Comparison of ENCODE assay signal across 1 mouse cellular context in genomic region chr10:40275991-40276390, GRCm38 (mm10).
A peak's percentile ranks its signal among the peaks of the same experiment; 100 is the strongest.
TF ChIP-seq lines count a peak whose summit lies in the region.

No protein-coding gene starts in this region.

TF ChIP-seq in MEL, 35 proteins besides CTCF, POLR2A, EP300 and RAD21 (continued from another document):
- TF ChIP-seq POLR2AphosphoS5 (IDR thresholded peaks at IDR 0.05; ENCODE audit: borderline replicate concordance, low read depth, low read length) (no peak), GATA1 (IDR thresholded peaks at IDR 0.05; ENCODE audit: low read depth, low read length) (0 out of 2 replicates have a peak, but pooled peaks have one; percentile 26), NRF1 (IDR thresholded peaks at IDR 0.05; ENCODE audit: insufficient read depth, low read depth, low read length, poor library complexity, severe bottlenecking) (no peak), MXI1 (IDR thresholded peaks at IDR 0.05; ENCODE audit: low read depth, low read length) (no peak), MAFK (IDR thresholded peaks at IDR 0.05; ENCODE audit: borderline replicate concordance, low read depth, low read length) (no peak), ELF1 (IDR thresholded peaks at IDR 0.05; ENCODE audit: low read depth, low read length) (no peak), UBTF (IDR thresholded peaks at IDR 0.05; ENCODE audit: borderline replicate concordance, insufficient read depth, low read depth, low read length) (no peak), TAL1 (IDR thresholded peaks at IDR 0.05; ENCODE audit: low read length) (peak; percentile 58), KAT2A (conservative IDR thresholded peaks at IDR 0.05; ENCODE audit: low read depth, low read length) (no peak), RCOR1 (IDR thresholded peaks at IDR 0.05; ENCODE audit: low read depth, low read length) (no peak), USF1 (IDR thresholded peaks at IDR 0.05; ENCODE audit: low read depth, low read length) (no peak), ZC3H11A (IDR thresholded peaks at IDR 0.05; ENCODE audit: low read depth, low read length) (no peak), ZNF384 (IDR thresholded peaks at IDR 0.05; ENCODE audit: low read depth, low read length) (no peak), JUND (IDR thresholded peaks at IDR 0.05; ENCODE audit: low read depth, low read length) (no peak), GABPA (IDR thresholded peaks at IDR 0.05; ENCODE audit: low read depth, low read length) (no peak), BHLHE40 (IDR thresholded peaks at IDR 0.05; ENCODE audit: borderline replicate concordance, low read depth, low read length) (no peak), MAX (IDR thresholded peaks at IDR 0.05; ENCODE audit: low read length) (no peak), TBP (IDR thresholded peaks at IDR 0.05; ENCODE audit: low read depth, low read length) (peak; percentile 83), E2F4 (IDR thresholded peaks at IDR 0.05; ENCODE audit: borderline replicate concordance, low read depth, low read length) (no peak), ETS1 (IDR thresholded peaks at IDR 0.05; ENCODE audit: low read depth, low read length) (peak; percentile 66), SMC3 (IDR thresholded peaks at IDR 0.05; ENCODE audit: low read depth, low read length) (no peak), MAZ (IDR thresholded peaks at IDR 0.05; ENCODE audit: low read depth, low read length) (no peak), TCF12 (IDR thresholded peaks at IDR 0.05; ENCODE audit: low read depth, low read length) (no peak), CHD2 (IDR thresholded peaks at IDR 0.05; ENCODE audit: low read length) (no peak), ZKSCAN1 (IDR thresholded peaks at IDR 0.05; ENCODE audit: low read depth, low read length) (no peak), HCFC1 (IDR thresholded peaks at IDR 0.05; ENCODE audit: low read depth, low read length) (peak; percentile 48; the same call in 1 of the 2 replicates), MEF2A (IDR thresholded peaks at IDR 0.05; ENCODE audit: extremely low read depth, insufficient replicate concordance, low read depth, low read length, poor library complexity, severe bottlenecking) (no peak), POLR2AphosphoS2 (IDR thresholded peaks at IDR 0.05; ENCODE audit: low read length) (no peak), USF2 (IDR thresholded peaks at IDR 0.05; ENCODE audit: borderline replicate concordance in 1 of 2, insufficient read depth in 1 of 2, low read depth in 1 of 2, low read length in 2 of 2) (no peak), MYC (IDR thresholded peaks at IDR 0.05; ENCODE audit: low read depth, low read length) (no peak), SIN3A (IDR thresholded peaks at IDR 0.05; ENCODE audit: low read length) (peak; percentile 62; the same call in 1 of the 2 replicates), CHD1 (IDR thresholded peaks at IDR 0.05; ENCODE audit: low read depth, low read length) (no peak), ZMIZ1 (IDR thresholded peaks at IDR 0.05; ENCODE audit: low read depth, low read length) (no peak), MYB (IDR thresholded peaks at IDR 0.05; ENCODE audit: low read depth, low read length) (no peak)
